Mouse (Mus musculus): ENCODE data around the gene Man1c1. TPM values are rescaled to one million over a fixed set of nuclear protein-coding genes. Genes with fewer than 3 reads are reported as not detected.

Man1c1 gene
- polyA plus RNA-seq, 1 experiment from 2014 or later: 1.9 TPM

DNA sequence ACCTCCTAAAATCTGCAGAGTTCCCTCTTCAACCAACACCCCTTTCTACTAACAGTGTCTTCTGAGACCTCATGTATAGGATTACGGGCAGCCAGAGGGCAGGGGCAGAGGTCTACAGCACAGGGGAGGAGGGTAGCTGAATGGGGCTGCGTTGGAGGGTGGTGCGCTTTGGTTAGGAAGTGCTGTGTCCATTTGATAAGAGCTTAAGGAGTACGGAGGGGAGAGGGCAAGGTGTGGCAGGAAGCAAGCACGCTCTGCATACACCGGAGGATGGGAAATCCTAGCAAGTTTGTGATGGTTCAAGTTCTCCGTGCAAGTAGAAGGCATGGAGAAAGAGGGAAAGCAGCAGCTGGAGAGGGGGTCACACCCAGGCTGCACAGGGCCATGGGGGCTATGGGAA, 102.1 kb downstream of the Man1c1 start:
- Histone ChIP-seq H3K4me3 (ENCODE audit: low read depth, low read length) (no peak overlapping the region), H3K36me3 (replicated peaks; ENCODE audit: control insufficient read depth, insufficient read depth, low read depth, low read length) (no peaks in the 10 kb centered on the region), H3K9ac (replicated peaks; ENCODE audit: low read length) (no peak overlapping the region), H3K4me2 (ENCODE audit: low read depth, low read length) (no peak overlapping the region), H3K4me1 (ENCODE audit: control insufficient read depth, insufficient read depth, low read length) (peaks cover 7% of the 10 kb centered on the region; the same call in 1 of the 2 replicates), H3K27me3 (ENCODE audit: control insufficient read depth, insufficient read depth, low read length) (no peaks in the 10 kb centered on the region), H3K27ac (replicated peaks; ENCODE audit: low read depth, low read length) (no peak overlapping the region), H3K9me3 (replicated peaks; ENCODE audit: control insufficient read depth, low read length) (no peaks in the 10 kb centered on the region)
- 46% methylated on average over 7 of the region's 7 CpGs for WGBS
- no peak for DNase-seq (ENCODE audit: low spot score)
- no peak for ATAC-seq (replicated peaks; ENCODE audit: insufficient number of reproducible peaks, low FRiP score, low TSS enrichment, low read depth)

DNA sequence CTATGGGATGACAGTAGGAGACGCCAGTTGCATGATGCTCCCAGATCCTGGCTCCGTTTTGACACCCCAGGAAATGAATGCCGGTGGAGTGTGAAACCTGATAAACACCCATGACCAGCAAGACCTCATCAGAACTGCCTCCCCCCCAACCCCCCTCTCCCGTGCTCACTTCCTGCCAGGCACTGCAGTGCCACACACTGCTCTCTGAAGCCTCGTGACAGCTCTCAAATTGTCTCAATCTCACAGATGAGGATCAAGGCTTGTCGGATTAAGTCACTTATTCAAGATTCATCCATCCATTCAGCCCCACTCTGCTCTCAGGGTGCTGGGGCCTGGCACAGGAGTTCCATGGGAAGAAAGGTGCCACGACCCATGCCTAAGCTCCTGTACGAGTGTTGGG, 102.7 kb downstream of the Man1c1 start:
- no peak for DNase-seq (ENCODE audit: low spot score)
- Histone ChIP-seq H3K4me2 (ENCODE audit: low read depth, low read length) (no peak overlapping the region), H3K36me3 (replicated peaks; ENCODE audit: control insufficient read depth, insufficient read depth, low read depth, low read length) (no peaks in the 10 kb centered on the region), H3K9ac (replicated peaks; ENCODE audit: low read length) (no peak overlapping the region), H3K9me3 (replicated peaks; ENCODE audit: control insufficient read depth, low read length) (no peaks in the 10 kb centered on the region), H3K4me1 (ENCODE audit: control insufficient read depth, insufficient read depth, low read length) (peaks cover 7% of the 10 kb centered on the region; the same call in 1 of the 2 replicates), H3K27me3 (ENCODE audit: control insufficient read depth, insufficient read depth, low read length) (no peaks in the 10 kb centered on the region), H3K4me3 (ENCODE audit: low read depth, low read length) (no peak overlapping the region), H3K27ac (replicated peaks; ENCODE audit: low read depth, low read length) (no peak overlapping the region)
- no peak for ATAC-seq (replicated peaks; ENCODE audit: insufficient number of reproducible peaks, low FRiP score, low TSS enrichment, low read depth)
- WGBS: 37% methylated on average over 8 of the region's 8 CpGs

DNA sequence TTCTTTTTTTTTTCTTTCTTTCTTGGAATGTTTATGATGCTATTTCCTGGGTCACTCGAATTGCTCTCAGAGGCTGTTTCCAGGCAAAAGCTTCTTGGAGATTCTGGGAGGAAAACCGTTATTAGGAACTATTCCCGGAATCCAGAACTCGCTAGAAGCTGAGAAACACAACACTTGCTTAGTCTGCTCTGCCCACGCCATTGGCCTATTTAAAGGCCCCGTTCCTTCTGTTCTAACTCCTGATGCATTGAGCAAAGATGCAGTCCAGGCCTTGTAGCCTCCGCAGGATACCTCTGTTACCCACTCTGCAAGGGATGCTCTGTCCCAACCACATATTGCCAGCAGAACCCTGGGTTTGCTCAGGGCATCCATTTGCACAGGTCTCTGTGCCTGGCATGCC, 103.3 kb downstream of the Man1c1 start:
- no peak overlapping the region for H3K27ac ChIP-seq (replicated peaks; ENCODE audit: low read depth, low read length)
- peaks cover 7% of the 10 kb centered on the region; the same call in 1 of the 2 replicates for H3K4me1 ChIP-seq (ENCODE audit: control insufficient read depth, insufficient read depth, low read length)
- H3K9me3 ChIP-seq (replicated peaks; ENCODE audit: control insufficient read depth, low read length): no peaks in the 10 kb centered on the region
- DNase-seq (ENCODE audit: low spot score) (no peak), ATAC-seq (replicated peaks; ENCODE audit: insufficient number of reproducible peaks, low FRiP score, low TSS enrichment, low read depth) (no peak)
- H3K36me3 ChIP-seq (replicated peaks; ENCODE audit: control insufficient read depth, insufficient read depth, low read depth, low read length): no peaks in the 10 kb centered on the region
- 76% methylated on average over 7 of the region's 7 CpGs for WGBS
- no peaks in the 10 kb centered on the region for H3K27me3 ChIP-seq (ENCODE audit: control insufficient read depth, insufficient read depth, low read length)
- H3K4me3 ChIP-seq (ENCODE audit: low read depth, low read length): no peak overlapping the region
- no peak overlapping the region for H3K9ac ChIP-seq (replicated peaks; ENCODE audit: low read length)
- no peak overlapping the region for H3K4me2 ChIP-seq (ENCODE audit: low read depth, low read length)

DNA sequence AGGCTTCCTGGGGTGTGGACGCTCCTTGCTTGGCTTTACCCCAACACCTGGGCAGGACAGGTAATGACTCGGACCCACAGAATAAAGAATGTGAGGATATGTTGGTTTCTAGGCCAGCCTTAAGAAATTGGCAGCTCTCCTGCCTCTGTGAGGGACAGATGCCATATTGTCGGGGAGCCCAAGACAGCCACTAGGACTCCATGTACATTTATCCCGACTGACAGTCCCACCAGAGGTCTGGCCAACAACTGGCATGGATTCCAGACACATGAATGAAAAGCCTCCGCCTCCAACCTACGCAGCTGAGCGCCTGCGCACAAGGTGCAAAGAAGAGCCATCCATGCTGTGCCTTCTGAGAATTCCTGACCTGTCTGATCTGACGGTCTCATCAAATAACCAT, 104.0 kb downstream of the Man1c1 start:
- no peaks in the 10 kb centered on the region for H3K27me3 ChIP-seq (ENCODE audit: control insufficient read depth, insufficient read depth, low read length)
- DNase-seq (ENCODE audit: low spot score) (no peak), ATAC-seq (replicated peaks; ENCODE audit: insufficient number of reproducible peaks, low FRiP score, low TSS enrichment, low read depth) (no peak)
- H3K27ac ChIP-seq (replicated peaks; ENCODE audit: low read depth, low read length): no peak overlapping the region
- 89% methylated on average over 9 of the region's 9 CpGs for WGBS
- peaks cover 7% of the 10 kb centered on the region; the same call in 1 of the 2 replicates for H3K4me1 ChIP-seq (ENCODE audit: control insufficient read depth, insufficient read depth, low read length)
- H3K36me3 ChIP-seq (replicated peaks; ENCODE audit: control insufficient read depth, insufficient read depth, low read depth, low read length): no peaks in the 10 kb centered on the region
- H3K9ac ChIP-seq (replicated peaks; ENCODE audit: low read length): no peak overlapping the region
- H3K4me2 ChIP-seq (ENCODE audit: low read depth, low read length): no peak overlapping the region
- H3K9me3 ChIP-seq (replicated peaks; ENCODE audit: control insufficient read depth, low read length): no peaks in the 10 kb centered on the region
- H3K4me3 ChIP-seq (ENCODE audit: low read depth, low read length): no peak overlapping the region

DNA sequence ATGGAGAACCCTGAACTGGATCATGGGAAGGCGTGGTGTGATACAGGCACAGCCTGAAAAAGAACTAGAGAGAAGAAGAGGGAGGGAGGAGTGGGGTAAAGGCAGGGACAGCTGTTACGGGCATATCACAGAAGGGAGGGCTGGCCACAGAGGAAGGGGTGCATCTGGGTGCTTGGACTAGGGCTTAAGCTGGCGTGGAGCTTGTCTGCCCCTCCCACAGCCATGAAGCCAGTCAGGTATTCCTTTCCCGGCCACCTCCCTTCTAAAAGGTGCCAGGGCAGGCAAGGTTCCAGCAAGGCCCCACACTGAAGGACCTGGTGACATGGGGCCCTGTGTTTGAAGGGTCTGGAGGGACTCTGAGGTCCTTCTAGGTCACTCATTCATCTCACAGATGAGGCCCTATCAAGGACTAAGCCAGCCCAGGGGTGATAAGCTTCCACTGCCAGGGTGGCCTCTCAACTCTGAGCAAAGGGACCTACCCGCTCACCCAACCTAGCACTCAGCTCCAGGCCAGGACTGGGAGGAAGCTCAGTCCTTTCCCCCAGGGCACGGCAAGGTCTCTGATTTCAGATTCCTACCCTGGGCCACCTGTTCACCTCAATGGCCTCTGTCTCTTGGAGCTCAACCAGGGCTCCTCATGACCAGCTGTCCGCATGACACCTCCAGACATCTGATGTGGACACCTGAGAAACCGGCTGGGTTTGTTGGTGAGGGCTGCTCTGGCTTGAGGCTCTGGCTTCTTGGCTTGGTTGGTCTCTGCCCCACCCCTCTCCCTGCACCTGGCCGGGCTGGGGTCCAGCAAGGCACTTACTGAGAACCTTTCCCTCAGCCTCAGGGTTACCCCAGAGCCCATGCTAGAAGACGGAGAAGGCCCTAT, 107.0 kb downstream of the Man1c1 start:
- no peak for DNase-seq (ENCODE audit: low spot score)
- WGBS: 75% methylated on average over 10 of the region's 10 CpGs
- Histone ChIP-seq H3K4me1 (ENCODE audit: control insufficient read depth, insufficient read depth, low read length) (no peaks in the 10 kb centered on the region), H3K9ac (replicated peaks; ENCODE audit: low read length) (no peak overlapping the region), H3K27me3 (ENCODE audit: control insufficient read depth, insufficient read depth, low read length) (no peaks in the 10 kb centered on the region), H3K4me2 (ENCODE audit: low read depth, low read length) (no peak overlapping the region), H3K9me3 (replicated peaks; ENCODE audit: control insufficient read depth, low read length) (no peaks in the 10 kb centered on the region), H3K36me3 (replicated peaks; ENCODE audit: control insufficient read depth, insufficient read depth, low read depth, low read length) (no peaks in the 10 kb centered on the region), H3K4me3 (ENCODE audit: low read depth, low read length) (no peak overlapping the region), H3K27ac (replicated peaks; ENCODE audit: low read depth, low read length) (no peak overlapping the region)
- ATAC-seq (replicated peaks; ENCODE audit: insufficient number of reproducible peaks, low FRiP score, low TSS enrichment, low read depth): no peak

DNA sequence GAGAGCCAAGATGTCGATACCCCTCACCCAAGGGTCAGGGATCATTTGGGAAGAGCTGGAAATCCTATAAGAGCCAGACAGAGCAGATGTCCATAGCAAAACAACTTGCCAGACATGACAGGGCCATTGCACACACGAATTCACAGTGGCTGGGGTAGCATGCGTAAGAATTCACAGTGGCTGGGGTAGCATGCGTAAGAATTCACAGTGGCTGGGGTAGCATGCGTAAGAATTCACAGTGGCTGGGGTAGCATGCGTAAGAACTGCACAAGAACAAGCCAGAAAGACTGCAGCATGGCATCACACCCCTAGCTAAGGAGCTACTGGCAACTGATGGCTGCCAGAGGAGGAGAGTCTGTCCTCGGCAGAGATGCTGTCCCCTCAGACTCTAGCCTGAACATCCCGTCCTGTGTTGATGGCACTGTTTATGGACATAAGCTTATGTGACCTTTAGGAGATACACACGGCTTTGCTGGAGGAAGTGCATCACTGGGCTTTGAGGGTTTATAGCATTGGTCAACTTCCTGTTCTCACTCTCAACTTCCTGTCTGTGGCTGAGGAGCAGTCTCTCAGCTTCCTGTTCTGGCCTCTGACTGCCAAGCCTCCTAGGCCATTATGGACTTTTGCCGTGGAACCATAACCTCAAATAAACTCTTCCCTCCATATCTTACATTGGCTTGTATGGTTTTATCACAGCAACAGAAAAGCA, 109.2 kb downstream of the Man1c1 start:
- Histone ChIP-seq H3K27me3 (ENCODE audit: control insufficient read depth, insufficient read depth, low read length) (no peaks in the 10 kb centered on the region), H3K4me1 (ENCODE audit: control insufficient read depth, insufficient read depth, low read length) (no peaks in the 10 kb centered on the region), H3K4me2 (ENCODE audit: low read depth, low read length) (no peak overlapping the region), H3K9me3 (replicated peaks; ENCODE audit: control insufficient read depth, low read length) (no peaks in the 10 kb centered on the region), H3K9ac (replicated peaks; ENCODE audit: low read length) (no peak overlapping the region), H3K4me3 (ENCODE audit: low read depth, low read length) (no peak overlapping the region), H3K36me3 (replicated peaks; ENCODE audit: control insufficient read depth, insufficient read depth, low read depth, low read length) (no peaks in the 10 kb centered on the region), H3K27ac (replicated peaks; ENCODE audit: low read depth, low read length) (no peak overlapping the region)
- DNase-seq (ENCODE audit: low spot score) (no peak), ATAC-seq (replicated peaks; ENCODE audit: insufficient number of reproducible peaks, low FRiP score, low TSS enrichment, low read depth) (no peak)
- 88% methylated on average over 10 of the region's 10 CpGs for WGBS

DNA sequence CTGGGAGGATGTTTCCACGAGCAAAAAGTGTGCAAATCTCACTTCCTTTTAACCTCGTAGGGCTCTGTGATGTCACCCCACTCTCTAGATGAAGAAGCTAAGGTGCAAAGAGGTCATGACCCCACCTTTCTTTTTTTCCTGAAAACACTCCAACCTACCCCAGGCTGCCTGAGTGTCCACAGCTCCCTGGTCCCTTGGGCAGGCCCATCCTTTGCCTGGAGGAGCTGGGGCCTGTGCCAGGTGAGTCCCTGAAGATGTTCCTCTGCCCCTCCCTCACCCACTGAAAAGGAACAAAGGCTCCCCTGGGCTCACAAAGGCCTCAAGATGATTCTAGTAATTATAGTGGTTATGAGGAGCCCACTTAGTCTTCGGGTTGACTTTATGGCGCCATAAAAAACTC, 111.6 kb downstream of the Man1c1 start:
- H3K27ac ChIP-seq (replicated peaks; ENCODE audit: low read depth, low read length): no peak overlapping the region
- no peaks in the 10 kb centered on the region for H3K27me3 ChIP-seq (ENCODE audit: control insufficient read depth, insufficient read depth, low read length)
- 75% methylated on average over 4 of the region's 4 CpGs for WGBS
- no peak for DNase-seq (ENCODE audit: low spot score)
- no peak overlapping the region for H3K4me2 ChIP-seq (ENCODE audit: low read depth, low read length)
- H3K9ac ChIP-seq (replicated peaks; ENCODE audit: low read length): no peak overlapping the region
- H3K9me3 ChIP-seq (replicated peaks; ENCODE audit: control insufficient read depth, low read length): no peaks in the 10 kb centered on the region
- H3K4me1 ChIP-seq (ENCODE audit: control insufficient read depth, insufficient read depth, low read length): no peaks in the 10 kb centered on the region
- ATAC-seq (replicated peaks; ENCODE audit: insufficient number of reproducible peaks, low FRiP score, low TSS enrichment, low read depth): no peak
- no peak overlapping the region for H3K4me3 ChIP-seq (ENCODE audit: low read depth, low read length)
- H3K36me3 ChIP-seq (replicated peaks; ENCODE audit: control insufficient read depth, insufficient read depth, low read depth, low read length): no peaks in the 10 kb centered on the region

DNA sequence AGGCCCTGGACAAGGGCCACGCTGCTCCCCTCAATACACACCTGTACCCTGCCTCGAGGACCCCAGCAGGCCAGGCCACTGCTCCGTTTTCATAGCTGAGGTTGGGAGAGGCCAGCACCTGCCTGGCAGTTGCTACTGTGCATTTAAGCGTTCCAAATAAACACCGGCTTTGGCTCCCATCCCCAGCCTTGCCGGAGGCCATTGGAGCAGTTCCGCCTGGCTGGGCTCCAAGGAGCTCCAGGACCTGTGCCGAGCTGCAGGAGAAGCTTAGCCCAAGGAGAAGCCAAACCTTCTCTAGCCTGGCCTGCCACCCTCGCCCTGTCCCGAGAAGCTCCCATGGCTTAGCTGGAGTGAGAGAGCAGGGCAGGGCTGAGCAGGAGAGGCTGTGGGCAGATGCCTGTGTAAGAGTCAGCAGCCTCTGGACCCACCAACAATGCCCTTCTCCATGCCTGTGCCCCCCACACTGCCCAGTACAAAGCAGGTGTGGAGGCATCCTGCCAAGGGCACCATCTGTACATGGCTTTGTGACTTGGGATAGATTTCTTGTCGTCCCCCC, 112.5 kb downstream of the Man1c1 start:
- H3K9ac ChIP-seq (replicated peaks; ENCODE audit: low read length): no peak overlapping the region
- no peaks in the 10 kb centered on the region for H3K36me3 ChIP-seq (replicated peaks; ENCODE audit: control insufficient read depth, insufficient read depth, low read depth, low read length)
- H3K4me2 ChIP-seq (ENCODE audit: low read depth, low read length): no peak overlapping the region
- no peaks in the 10 kb centered on the region for H3K27me3 ChIP-seq (ENCODE audit: control insufficient read depth, insufficient read depth, low read length)
- no peaks in the 10 kb centered on the region for H3K9me3 ChIP-seq (replicated peaks; ENCODE audit: control insufficient read depth, low read length)
- no peaks in the 10 kb centered on the region for H3K4me1 ChIP-seq (ENCODE audit: control insufficient read depth, insufficient read depth, low read length)
- DNase-seq (ENCODE audit: low spot score) (no peak), ATAC-seq (replicated peaks; ENCODE audit: insufficient number of reproducible peaks, low FRiP score, low TSS enrichment, low read depth) (no peak)
- H3K27ac ChIP-seq (replicated peaks; ENCODE audit: low read depth, low read length): no peak overlapping the region
- no peak overlapping the region for H3K4me3 ChIP-seq (ENCODE audit: low read depth, low read length)
- WGBS: 52% methylated on average over 11 of the region's 11 CpGs

All from embryonic facial prominence, embryonic 11.5 days (tissue).